Mouse (Mus musculus) liver, embryonic 13.5 days (tissue): ENCODE data around the gene Xpot. TPM values are rescaled to one million over a fixed set of nuclear protein-coding genes. Genes with fewer than 3 reads are reported as not detected.

ENCODE experiments used
- ATAC-seq: fragments of 200-750 bp; cut with Nextera tagmentation; 2 replicates; pipeline ENCODE4 v1.8.0; 2017; ENCODE audit warnings: low read depth, mild to moderate bottlenecking, moderate number of reproducible peaks, moderate library complexity
- DNase-seq: peaks from one replicate; pipeline ENCODE4 v3.0.0; 2022
- H3K27ac ChIP-seq: fragments of 300-500 bp; sonication (generic); 2 replicates; pipeline ENCODE4 v1.5.1; 2015; ENCODE audit warnings: moderate library complexity, mild to moderate bottlenecking, inconsistent platforms
- H3K27me3 ChIP-seq: fragments of 300-500 bp; sonication (generic); 2 replicates; pipeline ENCODE4 v1.6.1; 2015; ENCODE audit warnings: mild to moderate bottlenecking, inconsistent platforms
- H3K36me3 ChIP-seq: fragments of 300-500 bp; sonication (generic); 2 replicates; pipeline ENCODE4 v1.6.1; 2015; ENCODE audit warnings: mild to moderate bottlenecking, inconsistent platforms
- H3K4me1 ChIP-seq: fragments of 300-500 bp; sonication (generic); replicated peaks from 2 replicates; pipeline ENCODE4 v1.6.1; 2015; ENCODE audit warnings: inconsistent platforms
- H3K4me2 ChIP-seq: fragments of 300-500 bp; sonication (generic); 2 replicates; pipeline ENCODE4 v1.6.1; 2015; ENCODE audit warnings: inconsistent platforms, mild to moderate bottlenecking, moderate library complexity
- H3K4me3 ChIP-seq: fragments of 300-500 bp; sonication (generic); replicated peaks from 2 replicates; pipeline ENCODE4 v1.5.1; 2015; ENCODE audit warnings: mild to moderate bottlenecking, inconsistent platforms
- H3K9ac ChIP-seq: fragments of 300-500 bp; sonication (generic); 2 replicates; pipeline ENCODE4 v1.6.1; 2015; ENCODE audit warnings: mild to moderate bottlenecking, inconsistent platforms
- H3K9me3 ChIP-seq: fragments of 300-500 bp; sonication (generic); replicated peaks from 2 replicates; pipeline ENCODE4 v1.6.1; 2016; ENCODE audit warnings: inconsistent platforms
- WGBS: fragments of 180-500 bp; shearing (Covaris S2); methylation state at CpG from one replicate; pipeline ENCODE4 v1.1.7; 2015; ENCODE audit not compliant: insufficient replicate concordance; 5-methylcytosine and 5-hydroxymethylcytosine counted together
- polyA plus RNA-seq: library from polyadenylated mRNA; unstranded; fragments of >200 nt; fragmentation: Nextera tagmentation; extraction: Ambion mirVana; gene quantifications from 2 replicates; pipeline ENCODE4 v1.2.1, GENCODE M21; 2015

Gene Xpot
- polyA plus RNA-seq, 1 experiment from 2014 or later = 39.9 TPM

GRCm38 (mm10) chr10:121640150-121640930 is 14.2 kb upstream of the Xpot start:
- Histone ChIP-seq H3K36me3 (no peaks in the 10 kb centered on the region), H3K9me3 (no peaks in the 10 kb centered on the region), H3K9ac (0 out of 2 replicates have a peak overlapping the region, but pooled peaks have one; percentile 9), H3K4me3 (no peak overlapping the region), H3K4me2 (peak overlapping the region; percentile 77), H3K27ac (no peak overlapping the region), H3K27me3 (peaks cover 46% of the 10 kb centered on the region), H3K4me1 (peaks cover 11% of the 10 kb centered on the region)
- ATAC-seq = no peak
- 40% methylated on average over 6 of the region's 6 CpGs for WGBS
- no peak for DNase-seq

GRCm38 (mm10) chr10:121639573-121639972 is 13.4 kb upstream of the Xpot start:
- Histone ChIP-seq H3K4me3 (no peak overlapping the region), H3K4me2 (no peak overlapping the region), H3K9me3 (no peaks in the 10 kb centered on the region), H3K36me3 (no peaks in the 10 kb centered on the region), H3K9ac (no peak overlapping the region), H3K27ac (no peak overlapping the region), H3K27me3 (peaks cover 46% of the 10 kb centered on the region), H3K4me1 (peaks cover 11% of the 10 kb centered on the region)
- DNase-seq (no peak), ATAC-seq (no peak)
- WGBS = 73% methylated on average over 5 of the region's 5 CpGs

- peaks cover 18% of the 10 kb centered on the region for H3K27me3 ChIP-seq
- no peak overlapping the region for H3K27ac ChIP-seq
- H3K4me1 ChIP-seq = 0 out of 2 replicates have a peak, but pooled peaks cover 6% of the 10 kb centered on the region
- no peaks in the 10 kb centered on the region for H3K36me3 ChIP-seq
- H3K9me3 ChIP-seq = no peaks in the 10 kb centered on the region
- no peak overlapping the region for H3K4me2 ChIP-seq
- H3K4me3 ChIP-seq = no peak overlapping the region
- no peak for DNase-seq
- WGBS = 72% methylated on average over 6 of the region's 6 CpGs
- no peak for ATAC-seq
- H3K9ac ChIP-seq = no peak overlapping the region
Measured at GRCm38 (mm10) chr10:121636276-121636675, 10.1 kb upstream of the Xpot start.

GRCm38 (mm10) chr10:121634159-121634558 is 8.0 kb upstream of the Xpot start:
- Histone ChIP-seq H3K4me1 (0 out of 2 replicates have a peak, but pooled peaks cover 3% of the 10 kb centered on the region), H3K27ac (no peak overlapping the region)
- ATAC-seq = no peak

GRCm38 (mm10) chr10:121628561-121629040 is 2.5 kb upstream of the Xpot start:
- H3K4me3 ChIP-seq = no peak overlapping the region
- no peak overlapping the region for H3K9ac ChIP-seq
- peaks cover 32% of the 10 kb centered on the region for H3K4me1 ChIP-seq
- no peak for DNase-seq
- ATAC-seq = no peak
- H3K27ac ChIP-seq = no peak overlapping the region
- no peak overlapping the region for H3K4me2 ChIP-seq
- no peaks in the 10 kb centered on the region for H3K36me3 ChIP-seq
- WGBS = 72% methylated on average over 6 of the region's 6 CpGs
- no peaks in the 10 kb centered on the region for H3K27me3 ChIP-seq
- H3K9me3 ChIP-seq = no peaks in the 10 kb centered on the region

More at GRCm38 (mm10) chr10:121634159-121634558, 8.0 kb upstream of the Xpot start:
- Histone ChIP-seq H3K4me3 (no peak overlapping the region), H3K4me2 (no peak overlapping the region), H3K27me3 (no peaks in the 10 kb centered on the region), H3K36me3 (no peaks in the 10 kb centered on the region), H3K9ac (no peak overlapping the region), H3K9me3 (no peaks in the 10 kb centered on the region)
- 19% methylated on average over 1 of the region's 1 CpGs for WGBS
- DNase-seq = no peak

- WGBS = 67% methylated on average over 10 of the region's 10 CpGs
- peak overlapping the region; percentile 82 for H3K4me2 ChIP-seq
- peak overlapping the region; percentile 70; the same call in 1 of the 2 replicates for H3K9ac ChIP-seq
- H3K36me3 ChIP-seq = peaks cover 9% of the 10 kb centered on the region
- peaks cover 38% of the 10 kb centered on the region for H3K4me1 ChIP-seq
- peak overlapping the region; percentile 64 for H3K27ac ChIP-seq
- ATAC-seq (no peak), DNase-seq (no peak)
- no peaks in the 10 kb centered on the region for H3K9me3 ChIP-seq
- peak overlapping the region; percentile 95 for H3K4me3 ChIP-seq
- H3K27me3 ChIP-seq = no peaks in the 10 kb centered on the region
Measured at GRCm38 (mm10) chr10:121627216-121627852, 1.2 kb upstream of the Xpot start.

- DNase-seq (no peak), ATAC-seq (peak; percentile 44)
- Histone ChIP-seq H3K27me3 (no peaks in the 10 kb centered on the region), H3K27ac (peak overlapping the region; percentile 95), H3K9me3 (no peaks in the 10 kb centered on the region), H3K9ac (peak overlapping the region; percentile 99), H3K36me3 (peaks cover 26% of the 10 kb centered on the region), H3K4me1 (peaks cover 38% of the 10 kb centered on the region), H3K4me2 (peak overlapping the region; percentile 82), H3K4me3 (peak overlapping the region; percentile 95)
- 0% methylated on average over 41 of the region's 41 CpGs for WGBS
Measured at GRCm38 (mm10) chr10:121625407-121626185, 536 bp downstream of the Xpot start.

- Histone ChIP-seq H3K4me2 (peak overlapping the region; percentile 82), H3K27me3 (no peaks in the 10 kb centered on the region), H3K9me3 (no peaks in the 10 kb centered on the region), H3K4me1 (peaks cover 38% of the 10 kb centered on the region), H3K36me3 (peaks cover 32% of the 10 kb centered on the region), H3K27ac (peak overlapping the region; percentile 95), H3K9ac (peak overlapping the region; percentile 99), H3K4me3 (peak overlapping the region; percentile 95)
- whole genome bisulfite sequencing = 4% methylated on average over 9 of the region's 9 CpGs
- ATAC-seq (no peak), DNase-seq (no peak)
Measured at GRCm38 (mm10) chr10:121625006-121625405, 1.1 kb downstream of the Xpot start.

- WGBS = 76% methylated on average over 7 of the region's 7 CpGs
- Histone ChIP-seq H3K9ac (peak overlapping the region; percentile 99; the same call in 1 of the 2 replicates), H3K4me1 (peaks cover 38% of the 10 kb centered on the region), H3K27me3 (no peaks in the 10 kb centered on the region), H3K9me3 (no peaks in the 10 kb centered on the region), H3K36me3 (peaks cover 44% of the 10 kb centered on the region), H3K4me2 (peak overlapping the region; percentile 82), H3K4me3 (peak overlapping the region; percentile 95), H3K27ac (no peak overlapping the region)
- DNase-seq = no peak
- no peak for ATAC-seq
Measured at GRCm38 (mm10) chr10:121623670-121624069, 2.5 kb downstream of the Xpot start.

GRCm38 (mm10) chr10:121622431-121622830 is 3.7 kb downstream of the Xpot start:
- Histone ChIP-seq H3K4me1 (peaks cover 33% of the 10 kb centered on the region), H3K27me3 (no peaks in the 10 kb centered on the region)
- DNase-seq = no peak

GRCm38 (mm10) chr10:121615935-121616334 is 10.2 kb downstream of the Xpot start:
- Histone ChIP-seq H3K27me3 (no peaks in the 10 kb centered on the region), H3K4me1 (0 out of 2 replicates have a peak, but pooled peaks cover 3% of the 10 kb centered on the region), H3K27ac (no peak overlapping the region; the same call in 1 of the 2 replicates), H3K4me3 (no peak overlapping the region), H3K4me2 (no peak overlapping the region), H3K9me3 (no peaks in the 10 kb centered on the region), H3K36me3 (peaks cover 93% of the 10 kb centered on the region), H3K9ac (no peak overlapping the region)
- no peak for DNase-seq
- peak; percentile 29; the same call in 1 of the 2 replicates for ATAC-seq
- WGBS = 78% methylated on average over 7 of the region's 7 CpGs

More at GRCm38 (mm10) chr10:121622431-121622830, 3.7 kb downstream of the Xpot start:
- WGBS = 81% methylated on average over 6 of the region's 6 CpGs
- Histone ChIP-seq H3K4me2 (no peak overlapping the region), H3K9me3 (no peaks in the 10 kb centered on the region), H3K27ac (no peak overlapping the region), H3K36me3 (peaks cover 56% of the 10 kb centered on the region), H3K9ac (no peak overlapping the region), H3K4me3 (no peak overlapping the region)
- ATAC-seq = no peak
